In the genomic region with DNA sequence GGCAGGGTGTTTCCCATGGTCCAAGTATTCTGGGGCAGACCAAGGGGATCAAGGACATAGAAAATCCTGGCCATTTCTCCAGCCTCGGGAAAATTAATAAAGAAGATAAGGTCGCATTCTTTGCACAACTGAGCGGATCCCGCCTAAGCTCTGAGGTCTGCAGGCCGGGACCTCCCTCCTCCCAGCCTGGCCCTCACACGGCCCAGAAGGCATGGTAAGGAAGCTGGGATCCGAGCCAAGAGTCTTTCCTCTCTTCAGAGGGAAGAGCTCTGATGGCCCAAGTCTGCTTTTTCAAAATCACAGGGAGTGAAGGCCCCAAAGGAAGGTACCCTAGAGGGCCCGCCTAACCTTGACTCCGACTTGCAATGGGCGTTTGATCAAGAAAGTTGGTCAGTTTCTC, we compare ENCODE assay signal across 9 mouse cellular contexts.
DNase-seq lines count a peak whose midpoint lies in the region; ATAC-seq and TF ChIP-seq lines count a peak whose summit lies in the region.
"Had no signal": no experiment of that assay in that cellular context is flagged by ENCODE, and none has a peak within 500 bp of the region (broad histone marks: within the 10 kb centered on the region; RNA-seq: fewer than 3 reads in every experiment).

No protein-coding gene starts in this region.

- H3K4me3 ChIP-seq in forebrain, embryonic 14.5 days (ENCODE audit: low read depth, low read length), result no peak overlapping the region
- no peak overlapping the region for H3K4me3 ChIP-seq in forebrain, embryonic 15.5 days
- peak overlapping the region; percentile 44; the same call in 1 of the 2 replicates for H3K4me3 ChIP-seq in intestine, embryonic 16.5 days (ENCODE audit: low read length)
- no peak overlapping the region for H3K4me3 ChIP-seq in lung, embryonic 15.5 days
- H3K4me3 ChIP-seq in stomach, postnatal 0 days (ENCODE audit: low read depth, low read length), result no peak overlapping the region

- no peaks in the 10 kb centered on the region for H3K36me3 ChIP-seq in forebrain, embryonic 14.5 days (ENCODE audit: control insufficient read depth, insufficient read depth, low read length)
- H3K36me3 ChIP-seq in forebrain, embryonic 15.5 days, result no peaks in the 10 kb centered on the region
- no peaks in the 10 kb centered on the region for H3K36me3 ChIP-seq in intestine, embryonic 16.5 days (ENCODE audit: control insufficient read depth, insufficient read depth, low read length)
- no peaks in the 10 kb centered on the region for H3K36me3 ChIP-seq in lung, embryonic 15.5 days
- no peaks in the 10 kb centered on the region; the same call in 1 of the 2 replicates for H3K36me3 ChIP-seq in stomach, postnatal 0 days (ENCODE audit: control insufficient read depth, insufficient read depth, low read length)
- H3K36me3 ChIP-seq: G1E had no signal

- H3K4me1 ChIP-seq in forebrain, embryonic 14.5 days (ENCODE audit: control insufficient read depth, insufficient read depth, low read length), result peaks cover 17% of the 10 kb centered on the region
- H3K4me1 ChIP-seq in forebrain, embryonic 15.5 days, result peaks cover 20% of the 10 kb centered on the region
- H3K4me1 ChIP-seq in intestine, embryonic 16.5 days (ENCODE audit: control insufficient read depth, insufficient read depth, low read length), result peaks cover 16% of the 10 kb centered on the region
- H3K4me1 ChIP-seq in lung, embryonic 15.5 days, result peaks cover 22% of the 10 kb centered on the region
- H3K4me1 ChIP-seq in stomach, postnatal 0 days (replicated peaks; ENCODE audit: control insufficient read depth, insufficient read depth), result peaks cover 7% of the 10 kb centered on the region

- no peak for TF ChIP-seq CTCF in stomach, postnatal 0 days (IDR thresholded peaks at IDR 0.05; ENCODE audit: low read depth)

- H3K4me2 ChIP-seq in forebrain, embryonic 14.5 days (ENCODE audit: low read length), result peak overlapping the region; percentile 61; the same call in 1 of the 2 replicates
- no peak overlapping the region for H3K4me2 ChIP-seq in forebrain, embryonic 15.5 days (replicated peaks)
- H3K4me2 ChIP-seq in intestine, embryonic 16.5 days (ENCODE audit: low read depth, low read length), result peak overlapping the region; percentile 82
- peak overlapping the region; percentile 70 for H3K4me2 ChIP-seq in lung, embryonic 15.5 days
- no peak overlapping the region for H3K4me2 ChIP-seq in stomach, postnatal 0 days (replicated peaks; ENCODE audit: low read depth)

- no peak overlapping the region for H3K9ac ChIP-seq in forebrain, embryonic 14.5 days (ENCODE audit: low read length)
- H3K9ac ChIP-seq in forebrain, embryonic 15.5 days (replicated peaks), result no peak overlapping the region
- no peak overlapping the region; the same call in 1 of the 2 replicates for H3K9ac ChIP-seq in intestine, embryonic 16.5 days (ENCODE audit: low read depth, low read length)
- H3K9ac ChIP-seq in lung, embryonic 15.5 days, result no peak overlapping the region
- peak overlapping the region; percentile 59; the same call in 1 of the 2 replicates for H3K9ac ChIP-seq in stomach, postnatal 0 days (ENCODE audit: low read length)

- WGBS in forebrain, embryonic 14.5 days, result 41% methylated on average over 10 of the region's 10 CpGs
- WGBS in forebrain, embryonic 15.5 days, result 46% methylated on average over 10 of the region's 10 CpGs
- WGBS in intestine, embryonic 16.5 days, result 32% methylated on average over 10 of the region's 10 CpGs
- WGBS in lung, embryonic 15.5 days, result 22% methylated on average over 10 of the region's 10 CpGs
- 32% methylated on average over 10 of the region's 10 CpGs for WGBS in stomach, postnatal 0 days

- DNase-seq in forebrain, embryonic 14.5 days (ENCODE audit: low spot score), result peak; percentile 57
- peak; percentile 44 for DNase-seq in gastrocnemius, postnatal 14 days
- DNase-seq in stomach, postnatal 0 days (ENCODE audit: low spot score), result peak; percentile 19
- DNase-seq in left cerebral cortex, postnatal 25 days (ENCODE audit: low spot score in 2 of 2), result no peak
- DNase-seq in cerebellum, adult 9-11 months, result no peak

- ATAC-seq in forebrain, embryonic 14.5 days, result peak; percentile 60; the same call in 1 of the 2 replicates
- no peak for ATAC-seq in forebrain, embryonic 15.5 days (replicated peaks)
- ATAC-seq in intestine, embryonic 16.5 days, result peak; percentile 47
- ATAC-seq in lung, embryonic 15.5 days (ENCODE audit: borderline replicate concordance, extremely low read depth, low FRiP score, low TSS enrichment), result peak; percentile 62; the same call in 1 of the 2 replicates
- peak; percentile 59; the same call in 1 of the 2 replicates for ATAC-seq in stomach, postnatal 0 days (ENCODE audit: low FRiP score, low TSS enrichment)

- no peak overlapping the region for H3K27ac ChIP-seq in forebrain, embryonic 14.5 days (ENCODE audit: low read depth, low read length)
- H3K27ac ChIP-seq in forebrain, embryonic 15.5 days (replicated peaks), result no peak overlapping the region
- H3K27ac ChIP-seq in intestine, embryonic 16.5 days (ENCODE audit: low read length), result peak overlapping the region; percentile 41
- peak overlapping the region; percentile 69 for H3K27ac ChIP-seq in lung, embryonic 15.5 days
- H3K27ac ChIP-seq in stomach, postnatal 0 days (replicated peaks), result peak overlapping the region; percentile 78

- intact Hi-C loops in gastrocnemius, postnatal 14 days (cut with DNase I; ENCODE audit: low total_unique reads), result no loop called here
- intact Hi-C loops in left cerebral cortex, postnatal 25 days (cut with DNase I), result no loop called here

- no peak for TF ChIP-seq EP300 in stomach, postnatal 0 days (optimal IDR thresholded peaks at IDR 0.05)

- H3K27me3 ChIP-seq in forebrain, embryonic 14.5 days (replicated peaks; ENCODE audit: control insufficient read depth, insufficient read depth, low read length), result no peaks in the 10 kb centered on the region
- H3K27me3 ChIP-seq in forebrain, embryonic 15.5 days, result no peaks in the 10 kb centered on the region; the same call in 1 of the 2 replicates
- H3K27me3 ChIP-seq in intestine, embryonic 16.5 days (replicated peaks; ENCODE audit: control insufficient read depth, insufficient read depth, low read length), result no peaks in the 10 kb centered on the region
- no peaks in the 10 kb centered on the region for H3K27me3 ChIP-seq in lung, embryonic 15.5 days
- H3K27me3 ChIP-seq in stomach, postnatal 0 days (ENCODE audit: control insufficient read depth, insufficient read depth, low read length), result no peaks in the 10 kb centered on the region

- H3K9me3 ChIP-seq in forebrain, embryonic 14.5 days (replicated peaks; ENCODE audit: control insufficient read depth, low read length), result no peaks in the 10 kb centered on the region
- H3K9me3 ChIP-seq in forebrain, embryonic 15.5 days, result no peaks in the 10 kb centered on the region
- no peaks in the 10 kb centered on the region for H3K9me3 ChIP-seq in intestine, embryonic 16.5 days (ENCODE audit: control insufficient read depth, low read length)
- no peaks in the 10 kb centered on the region for H3K9me3 ChIP-seq in lung, embryonic 15.5 days
- H3K9me3 ChIP-seq in stomach, postnatal 0 days (ENCODE audit: control insufficient read depth, low read length), result no peaks in the 10 kb centered on the region

Comparison
In these comparisons a context has a peak if more than half of its experiments do, and no peak if none do; other contexts are left out.
1. H3K4me2 ChIP-seq: peak in forebrain, embryonic 14.5 days (single experiment), intestine, embryonic 16.5 days (single experiment) and lung, embryonic 15.5 days (single experiment); none in forebrain, embryonic 15.5 days (single experiment) and stomach, postnatal 0 days (single experiment).
2. DNase-seq: peak in forebrain, embryonic 14.5 days (single experiment), gastrocnemius, postnatal 14 days (single experiment) and stomach, postnatal 0 days (single experiment); none in left cerebral cortex, postnatal 25 days (0 of 2) and cerebellum, adult 9-11 months (single experiment).
3. H3K27ac ChIP-seq: peak in intestine, embryonic 16.5 days (single experiment), lung, embryonic 15.5 days (single experiment) and stomach, postnatal 0 days (single experiment); none in forebrain, embryonic 14.5 days (single experiment) and forebrain, embryonic 15.5 days (single experiment).